Mouse (Mus musculus): ENCODE measurements around the gene Zp3r. TPM values are rescaled to one million over a fixed set of nuclear protein-coding genes. Genes with fewer than 3 reads are reported as not detected.
A peak's percentile ranks its signal among the peaks of the same experiment; 100 is the strongest.

Gene Zp3r
- polyA plus RNA-seq, 1 experiment from 2014 or later: not detected

DNA sequence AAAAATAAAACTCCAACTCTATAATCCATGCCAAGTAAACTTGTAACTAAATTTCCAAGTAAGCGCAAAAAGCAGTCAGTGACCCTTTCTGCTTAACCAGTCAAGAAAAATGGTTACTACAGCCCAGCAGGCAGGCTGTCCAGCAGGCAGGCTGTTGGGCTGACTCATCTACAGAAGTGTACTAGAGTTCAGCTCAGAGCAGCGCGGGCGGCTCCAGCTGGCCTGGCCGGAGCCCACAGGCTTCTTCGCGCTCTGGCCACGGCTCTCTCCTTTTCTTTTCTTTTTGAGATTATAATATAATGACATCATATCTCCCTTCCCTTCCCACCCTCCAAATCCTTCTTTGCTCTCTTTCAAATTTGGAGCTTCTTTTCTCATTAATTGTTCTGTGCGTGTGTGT lies 40.8 kb downstream of the Zp3r start:
- ATAC-seq (ENCODE audit: low FRiP score, low TSS enrichment): peak; percentile 63; the same call in 1 of the 2 replicates
- H3K9me3 ChIP-seq (ENCODE audit: low read length): no peaks in the 10 kb centered on the region
- no peak overlapping the region for H3K4me2 ChIP-seq (replicated peaks; ENCODE audit: low read depth, low read length)
- H3K27me3 ChIP-seq (ENCODE audit: insufficient read depth, low read length): no peaks in the 10 kb centered on the region
- no peaks in the 10 kb centered on the region for H3K4me1 ChIP-seq (ENCODE audit: insufficient read depth, low read length)
- H3K4me3 ChIP-seq (ENCODE audit: low read length): no peak overlapping the region
- no peak overlapping the region for H3K27ac ChIP-seq (ENCODE audit: low read length)
- no peak overlapping the region for H3K9ac ChIP-seq (replicated peaks; ENCODE audit: low read length)
- H3K36me3 ChIP-seq (ENCODE audit: insufficient read depth, low read length): no peaks in the 10 kb centered on the region
- 73% methylated on average over 9 of the region's 9 CpGs for WGBS

DNA sequence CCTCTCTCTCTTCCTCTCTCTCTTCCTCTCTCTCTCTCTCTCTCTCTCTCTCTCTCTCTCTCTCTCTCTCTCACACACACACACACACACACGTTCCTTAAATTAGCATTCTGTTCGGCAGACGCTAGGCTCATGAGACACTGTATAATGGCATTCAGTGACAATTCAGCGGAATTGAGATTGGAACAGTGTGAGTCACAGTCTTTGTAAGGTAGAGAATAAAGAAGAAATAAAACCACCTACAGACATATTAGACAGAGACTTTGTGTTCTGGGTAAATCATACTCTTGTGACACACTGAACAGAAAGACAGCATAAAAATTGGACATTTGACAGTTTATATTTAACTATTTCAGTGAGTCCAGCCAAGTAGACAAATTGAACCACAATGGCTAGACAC lies 53.0 kb downstream of the Zp3r start:
- Histone ChIP-seq H3K4me2 (replicated peaks; ENCODE audit: low read depth, low read length) (no peak overlapping the region), H3K4me1 (ENCODE audit: insufficient read depth, low read length) (no peaks in the 10 kb centered on the region), H3K27me3 (ENCODE audit: insufficient read depth, low read length) (no peaks in the 10 kb centered on the region), H3K4me3 (ENCODE audit: low read length) (no peak overlapping the region), H3K36me3 (ENCODE audit: insufficient read depth, low read length) (no peaks in the 10 kb centered on the region), H3K27ac (ENCODE audit: low read length) (no peak overlapping the region), H3K9me3 (ENCODE audit: low read length) (no peaks in the 10 kb centered on the region), H3K9ac (replicated peaks; ENCODE audit: low read length) (no peak overlapping the region)
- 81% methylated on average over 4 of the region's 4 CpGs for WGBS
- ATAC-seq (ENCODE audit: low FRiP score, low TSS enrichment): no peak

DNA sequence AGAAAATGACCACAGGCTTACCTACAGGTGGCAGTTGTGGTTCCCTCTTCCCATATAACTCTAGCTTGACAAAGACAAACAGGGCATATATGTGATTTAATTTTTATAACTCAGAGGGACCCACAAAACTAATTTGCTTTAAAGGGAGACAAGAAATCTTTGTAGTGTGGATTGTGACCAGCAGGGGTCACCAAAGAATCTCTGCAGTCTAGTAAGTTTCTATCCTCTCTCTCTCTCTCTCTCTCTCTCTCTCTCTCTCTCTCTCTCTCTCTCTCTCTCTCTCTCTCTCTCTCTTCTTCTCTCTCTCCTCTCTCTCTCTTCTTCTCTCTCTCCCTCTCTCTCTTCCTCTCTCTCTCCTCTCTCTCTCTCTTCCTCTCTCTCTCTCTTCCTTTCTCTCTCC lies 53.5 kb downstream of the Zp3r start:
- no peak overlapping the region for H3K9ac ChIP-seq (replicated peaks; ENCODE audit: low read length)
- no peaks in the 10 kb centered on the region for H3K27me3 ChIP-seq (ENCODE audit: insufficient read depth, low read length)
- no peak for ATAC-seq (ENCODE audit: low FRiP score, low TSS enrichment)
- H3K27ac ChIP-seq (ENCODE audit: low read length): no peak overlapping the region
- H3K4me3 ChIP-seq (ENCODE audit: low read length): no peak overlapping the region
- no peaks in the 10 kb centered on the region for H3K4me1 ChIP-seq (ENCODE audit: insufficient read depth, low read length)
- H3K36me3 ChIP-seq (ENCODE audit: insufficient read depth, low read length): no peaks in the 10 kb centered on the region
- no peak overlapping the region for H3K4me2 ChIP-seq (replicated peaks; ENCODE audit: low read depth, low read length)
- H3K9me3 ChIP-seq (ENCODE audit: low read length): no peaks in the 10 kb centered on the region

DNA sequence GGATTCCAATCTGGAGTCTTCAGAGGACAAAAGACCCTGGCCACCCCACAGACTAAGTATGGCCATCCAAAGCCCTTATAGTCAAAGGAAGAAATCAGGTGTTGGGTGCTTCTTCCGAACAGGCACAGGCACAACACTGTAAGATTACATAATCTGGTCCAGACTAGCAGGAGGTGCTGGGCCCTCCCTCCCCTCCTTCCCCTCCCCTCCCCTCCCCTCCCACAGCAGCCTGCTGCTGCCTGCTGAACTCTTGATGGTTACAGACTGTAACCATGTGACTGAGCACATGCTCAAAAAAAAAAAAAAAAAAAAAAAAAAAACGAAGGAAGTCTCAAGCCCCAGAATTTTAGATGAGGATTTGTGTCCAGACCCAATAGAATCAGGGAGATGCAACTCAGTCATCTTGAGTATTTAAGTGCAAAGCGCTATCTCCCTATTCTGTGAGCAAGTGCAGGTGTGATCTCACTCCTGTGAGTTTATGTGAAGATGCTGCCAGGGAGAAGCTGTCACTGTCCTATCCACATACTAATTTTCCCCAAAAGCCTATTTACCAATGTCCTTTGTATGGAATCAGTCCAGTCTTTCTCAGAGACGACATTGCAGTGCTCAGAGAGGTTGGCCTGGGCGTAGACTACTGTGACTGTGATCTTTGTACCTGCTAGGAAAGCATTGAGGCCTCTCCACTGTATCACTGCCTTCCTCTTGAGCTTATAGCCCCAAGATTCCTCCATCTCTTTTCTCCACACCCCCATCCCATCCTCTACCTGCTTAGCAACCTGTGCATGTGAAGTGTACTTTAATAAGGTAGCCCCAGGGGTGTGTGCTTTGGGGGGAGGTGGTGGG lies 77.8 kb downstream of the Zp3r start:
- 0 out of 2 replicates have a peak, but pooled peaks cover 6% of the 10 kb centered on the region for H3K4me1 ChIP-seq (ENCODE audit: insufficient read depth, low read length)
- H3K9me3 ChIP-seq (ENCODE audit: low read length): no peaks in the 10 kb centered on the region
- ATAC-seq (ENCODE audit: low FRiP score, low TSS enrichment): no peak
- WGBS: 70% methylated on average over 5 of the region's 5 CpGs
- no peaks in the 10 kb centered on the region for H3K36me3 ChIP-seq (ENCODE audit: insufficient read depth, low read length)
- H3K4me3 ChIP-seq (ENCODE audit: low read length): no peak overlapping the region
- no peak overlapping the region for H3K9ac ChIP-seq (replicated peaks; ENCODE audit: low read length)
- no peak overlapping the region for H3K4me2 ChIP-seq (replicated peaks; ENCODE audit: low read depth, low read length)
- H3K27me3 ChIP-seq (ENCODE audit: insufficient read depth, low read length): no peaks in the 10 kb centered on the region
- no peak overlapping the region for H3K27ac ChIP-seq (ENCODE audit: low read length)

DNA sequence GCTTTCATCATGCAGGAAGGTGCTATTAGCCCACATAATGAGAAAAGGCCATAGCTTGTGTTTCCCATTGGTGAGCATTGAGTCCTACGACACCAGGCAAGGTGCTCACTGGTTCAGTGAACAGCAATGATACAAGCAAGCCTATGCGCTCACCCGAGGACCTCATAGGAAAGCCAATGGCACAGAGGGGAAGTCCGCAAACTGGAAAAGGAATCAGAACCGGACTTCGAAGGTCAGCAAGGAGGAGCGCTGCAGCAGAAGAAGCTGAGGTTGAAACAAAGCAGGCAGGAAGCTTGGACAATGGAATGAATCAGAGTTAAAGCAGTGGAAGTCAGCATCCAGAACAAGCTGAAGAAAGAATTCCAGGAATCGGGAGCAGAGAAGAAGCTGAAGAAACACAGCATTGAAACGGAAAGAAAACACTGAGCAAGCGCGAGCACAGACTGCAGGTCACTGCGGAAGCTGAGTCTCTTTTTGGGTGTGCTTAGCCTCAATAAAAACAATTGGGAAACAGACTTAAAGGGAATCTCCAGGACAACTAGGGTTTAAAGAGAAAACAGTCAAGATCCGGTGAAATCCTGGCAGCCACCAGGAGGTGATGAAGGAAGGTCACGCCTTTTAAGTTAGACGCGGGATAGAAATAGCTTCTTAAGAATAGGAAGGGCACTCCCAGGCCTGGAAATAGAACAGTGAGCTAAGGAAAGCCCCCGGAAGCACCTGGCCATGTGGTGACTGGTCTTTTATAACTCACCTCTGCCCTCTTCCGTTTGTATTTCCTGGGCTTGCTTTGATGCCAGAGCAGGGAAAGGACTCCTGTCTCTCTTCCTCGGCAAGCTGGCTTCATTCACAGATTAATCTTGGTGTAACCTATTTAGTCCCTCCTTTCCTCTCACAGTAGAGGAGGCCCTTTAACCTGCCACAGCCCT lies 78.9 kb downstream of the Zp3r start:
- Histone ChIP-seq H3K36me3 (ENCODE audit: insufficient read depth, low read length) (no peaks in the 10 kb centered on the region), H3K9me3 (ENCODE audit: low read length) (no peaks in the 10 kb centered on the region), H3K9ac (replicated peaks; ENCODE audit: low read length) (no peak overlapping the region), H3K4me2 (replicated peaks; ENCODE audit: low read depth, low read length) (no peak overlapping the region), H3K27me3 (ENCODE audit: insufficient read depth, low read length) (no peaks in the 10 kb centered on the region), H3K4me1 (ENCODE audit: insufficient read depth, low read length) (0 out of 2 replicates have a peak, but pooled peaks cover 6% of the 10 kb centered on the region), H3K4me3 (ENCODE audit: low read length) (no peak overlapping the region), H3K27ac (ENCODE audit: low read length) (peak overlapping the region; percentile 48; the same call in 1 of the 2 replicates)
- ATAC-seq (ENCODE audit: low FRiP score, low TSS enrichment): peak; percentile 39; the same call in 1 of the 2 replicates
- whole genome bisulfite sequencing: 56% methylated on average over 19 of the region's 19 CpGs

DNA sequence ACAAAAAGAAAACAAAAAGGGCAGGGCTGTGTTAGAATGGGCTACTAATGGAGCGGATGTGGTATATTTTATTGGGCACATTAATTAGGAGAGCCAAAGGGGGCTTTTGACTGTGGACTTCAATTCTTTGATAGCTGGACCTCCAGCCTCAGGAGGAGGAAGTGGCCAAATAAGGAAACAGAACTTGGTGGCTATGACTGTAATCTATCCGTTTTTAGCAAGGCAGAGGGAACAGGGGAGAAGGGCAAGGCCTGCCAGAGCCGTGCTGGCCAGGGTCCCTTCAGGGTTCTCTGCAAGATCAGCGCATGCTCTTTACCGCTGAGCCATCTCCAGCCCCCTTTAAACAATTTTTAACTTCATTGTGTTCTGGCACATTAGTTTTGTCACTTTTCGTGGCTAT lies 79.7 kb downstream of the Zp3r start:
- no peak; the same call in 1 of the 2 replicates for ATAC-seq (ENCODE audit: low FRiP score, low TSS enrichment)
- H3K4me2 ChIP-seq (replicated peaks; ENCODE audit: low read depth, low read length): no peak overlapping the region
- no peaks in the 10 kb centered on the region for H3K27me3 ChIP-seq (ENCODE audit: insufficient read depth, low read length)
- H3K4me1 ChIP-seq (ENCODE audit: insufficient read depth, low read length): 0 out of 2 replicates have a peak, but pooled peaks cover 6% of the 10 kb centered on the region
- H3K9me3 ChIP-seq (ENCODE audit: low read length): no peaks in the 10 kb centered on the region
- 60% methylated on average over 6 of the region's 6 CpGs for WGBS
- H3K27ac ChIP-seq (ENCODE audit: low read length): peak overlapping the region; percentile 48; the same call in 1 of the 2 replicates
- H3K9ac ChIP-seq (replicated peaks; ENCODE audit: low read length): no peak overlapping the region
- no peak overlapping the region for H3K4me3 ChIP-seq (ENCODE audit: low read length)
- no peaks in the 10 kb centered on the region for H3K36me3 ChIP-seq (ENCODE audit: insufficient read depth, low read length)

DNA sequence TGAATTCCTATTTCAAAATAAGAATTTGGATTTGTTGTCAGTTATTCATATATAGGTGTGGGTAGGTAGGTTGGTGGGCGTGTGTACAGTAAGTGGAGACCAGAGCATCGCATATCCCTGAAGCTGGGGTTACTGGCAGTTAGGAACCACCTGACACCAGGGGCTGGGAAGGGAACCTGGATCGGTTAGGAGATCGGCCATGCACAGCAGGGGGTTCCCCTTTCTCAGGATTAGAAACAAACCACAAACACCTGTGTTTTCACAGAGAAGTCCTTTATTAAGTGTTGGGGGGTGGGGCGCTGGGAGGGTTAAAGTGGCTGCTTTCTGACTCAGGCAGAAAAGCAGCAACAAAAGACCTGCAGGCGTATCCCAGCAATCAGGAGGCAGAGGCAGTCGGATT lies 80.3 kb downstream of the Zp3r start:
- H3K4me1 ChIP-seq (ENCODE audit: insufficient read depth, low read length): 0 out of 2 replicates have a peak, but pooled peaks cover 6% of the 10 kb centered on the region
- H3K9ac ChIP-seq (replicated peaks; ENCODE audit: low read length): no peak overlapping the region
- WGBS: 67% methylated on average over 7 of the region's 7 CpGs
- ATAC-seq (ENCODE audit: low FRiP score, low TSS enrichment): no peak
- H3K9me3 ChIP-seq (ENCODE audit: low read length): no peaks in the 10 kb centered on the region
- no peak overlapping the region for H3K4me2 ChIP-seq (replicated peaks; ENCODE audit: low read depth, low read length)
- no peaks in the 10 kb centered on the region for H3K36me3 ChIP-seq (ENCODE audit: insufficient read depth, low read length)
- no peak overlapping the region for H3K27ac ChIP-seq (ENCODE audit: low read length)
- H3K27me3 ChIP-seq (ENCODE audit: insufficient read depth, low read length): no peaks in the 10 kb centered on the region
- H3K4me3 ChIP-seq (ENCODE audit: low read length): no peak overlapping the region

DNA sequence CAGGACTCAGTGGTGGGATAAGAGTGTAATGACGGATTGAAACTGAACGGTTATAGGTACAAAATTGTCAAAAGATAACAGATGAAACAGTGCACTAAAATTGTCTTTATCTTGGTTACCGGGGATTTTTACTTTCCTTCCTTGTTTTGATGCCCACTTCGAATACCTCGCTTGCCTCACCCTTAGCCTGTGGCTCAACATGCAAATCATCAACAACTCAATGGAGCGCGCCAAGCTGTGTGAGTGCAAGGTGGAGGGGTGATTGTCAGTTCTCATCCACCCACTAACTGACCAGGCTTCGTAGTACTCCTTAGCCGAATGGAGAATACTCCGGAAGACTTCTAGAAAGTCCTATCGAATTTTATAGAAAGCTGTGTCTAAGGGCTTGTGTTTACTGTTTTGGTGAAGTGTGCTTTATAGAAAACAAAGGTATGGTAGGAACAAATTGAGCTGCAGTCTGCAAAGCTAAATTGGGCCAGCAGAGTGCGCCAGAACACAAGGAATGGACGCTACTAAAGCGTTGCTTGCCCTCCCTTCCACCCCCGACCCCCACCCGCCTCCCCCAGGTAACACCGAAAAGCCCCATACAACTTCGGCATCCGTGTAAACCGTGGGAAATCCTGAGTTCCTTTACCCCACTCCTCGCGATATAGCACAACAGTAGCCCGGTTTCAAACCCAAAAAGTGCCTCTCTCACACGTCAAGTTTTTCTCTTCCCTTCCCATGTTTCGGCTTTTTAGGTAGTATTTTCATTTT lies 81.6 kb downstream of the Zp3r start:
- H3K9me3 ChIP-seq (ENCODE audit: low read length): no peaks in the 10 kb centered on the region
- ATAC-seq (ENCODE audit: low FRiP score, low TSS enrichment): peak; percentile 83; the same call in 1 of the 2 replicates
- 0 out of 2 replicates have a peak, but pooled peaks cover 6% of the 10 kb centered on the region for H3K4me1 ChIP-seq (ENCODE audit: insufficient read depth, low read length)
- no peaks in the 10 kb centered on the region for H3K36me3 ChIP-seq (ENCODE audit: insufficient read depth, low read length)
- no peaks in the 10 kb centered on the region for H3K27me3 ChIP-seq (ENCODE audit: insufficient read depth, low read length)
- peak overlapping the region; percentile 39 for H3K4me3 ChIP-seq (ENCODE audit: low read length)
- H3K27ac ChIP-seq (ENCODE audit: low read length): no peak overlapping the region
- H3K9ac ChIP-seq (replicated peaks; ENCODE audit: low read length): peak overlapping the region; percentile 57; the same call in 1 of the 2 replicates
- WGBS: 19% methylated on average over 25 of the region's 25 CpGs
- H3K4me2 ChIP-seq (replicated peaks; ENCODE audit: low read depth, low read length): peak overlapping the region; percentile 56
